Mouse (Mus musculus) forebrain, embryonic 14.5 days (tissue): ENCODE results near the gene Prx. TPM values are rescaled to one million over a fixed set of nuclear protein-coding genes. Genes with fewer than 3 reads are reported as not detected.

ENCODE experiments used
- ATAC-seq: fragments of 200-750 bp; cut with Nextera tagmentation; 2 replicates; pipeline ENCODE4 v1.8.0; 2017; ENCODE audit warnings: mild to moderate bottlenecking, moderate library complexity
- DNase-seq: peaks from one replicate; pipeline ENCODE4 v3.0.0-alpha.2; 2015; ENCODE audit warnings: low spot score
- H3K27ac ChIP-seq: fragments of 300-500 bp; sonication (generic); 2 replicates; pipeline ENCODE4 v1.5.1; 2014; ENCODE audit warnings: low read depth, mild to moderate bottlenecking, control low read depth, low read length, moderate library complexity
- H3K27me3 ChIP-seq: fragments of 300-500 bp; sonication (generic); replicated peaks from 2 replicates; pipeline ENCODE4 v1.6.1; 2014; ENCODE audit warnings: low read length, control low read depth, mixed read lengths; ENCODE audit not compliant: control insufficient read depth, insufficient read depth
- H3K36me3 ChIP-seq: fragments of 300-500 bp; sonication (generic); 2 replicates; pipeline ENCODE4 v1.6.1; 2014; ENCODE audit warnings: low read length, control low read depth; ENCODE audit not compliant: control insufficient read depth, insufficient read depth
- H3K4me1 ChIP-seq: fragments of 300-500 bp; sonication (generic); 2 replicates; pipeline ENCODE4 v1.6.1; 2014; ENCODE audit warnings: antibody characterized with exemption, low read length, control low read depth; ENCODE audit not compliant: control insufficient read depth, insufficient read depth
- H3K4me2 ChIP-seq: fragments of 300-500 bp; sonication (generic); 2 replicates; pipeline ENCODE4 v1.6.1; 2014; ENCODE audit warnings: mild to moderate bottlenecking, control low read depth, low read length
- H3K4me3 ChIP-seq: fragments of 300-500 bp; sonication (generic); 2 replicates; pipeline ENCODE4 v1.5.1; 2014; ENCODE audit warnings: low read depth, low read length, control low read depth
- H3K9ac ChIP-seq: fragments of 300-500 bp; sonication (generic); 2 replicates; pipeline ENCODE4 v1.6.1; 2014; ENCODE audit warnings: mild to moderate bottlenecking, low read length, control low read depth, moderate library complexity
- H3K9me3 ChIP-seq: fragments of 300-500 bp; sonication (generic); replicated peaks from 2 replicates; pipeline ENCODE4 v1.6.1; 2016; ENCODE audit warnings: low read length, control low read depth, mixed read lengths; ENCODE audit not compliant: control insufficient read depth
- WGBS: fragments of 180-500 bp; shearing (Covaris S2); extraction: QIAGEN DNeasy Blood & Tissue Kit; methylation state at CpG from one replicate; pipeline ENCODE4 v1.1.7; 2014; 5-methylcytosine and 5-hydroxymethylcytosine counted together
- polyA plus RNA-seq: library from polyadenylated mRNA; unstranded; fragments of >200 nt; fragmentation: Nextera tagmentation; extraction: Ambion mirVana; gene quantifications from 2 replicates; pipeline ENCODE4 v1.2.1, GENCODE M21; 2014

Prx gene
- polyA plus RNA-seq, 1 experiment from 2014 or later, result 0.55 TPM

- Histone ChIP-seq H3K9me3 (no peaks in the 10 kb centered on the region), H3K36me3 (peaks cover 5% of the 10 kb centered on the region), H3K4me2 (no peak overlapping the region), H3K9ac (no peak overlapping the region), H3K27ac (no peak overlapping the region), H3K27me3 (no peaks in the 10 kb centered on the region), H3K4me1 (peaks cover 3% of the 10 kb centered on the region; the same call in 1 of the 2 replicates), H3K4me3 (no peak overlapping the region)
- ATAC-seq (no peak), DNase-seq (no peak)
- WGBS, result 91% methylated on average over 11 of the region's 11 CpGs
These were observed 27.6 kb upstream of the Prx start for GRCm38 (mm10) chr7:27471390-27472120.

DNA sequence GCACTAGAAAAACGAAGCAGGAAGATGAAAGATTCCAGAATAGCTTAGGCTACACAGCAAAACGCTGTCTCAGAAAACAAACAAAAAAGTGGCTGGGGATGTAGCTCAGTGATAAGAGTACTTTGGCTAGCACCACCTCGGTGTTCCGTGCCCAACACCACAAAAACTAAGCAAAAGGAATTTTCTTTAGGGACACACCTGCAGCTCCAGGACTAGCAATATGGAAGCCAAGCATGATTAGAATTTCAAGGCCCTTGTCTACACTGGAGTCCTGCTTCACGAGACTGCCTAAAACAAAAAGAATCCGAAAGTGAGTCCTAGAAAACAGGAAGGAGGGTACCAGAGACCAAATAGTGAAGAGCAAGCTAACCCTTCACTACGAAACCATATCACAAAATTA is 26.5 kb upstream of the Prx start:
- Histone ChIP-seq H3K9ac (peak overlapping the region; percentile 3; the same call in 1 of the 2 replicates), H3K4me1 (peaks cover 3% of the 10 kb centered on the region; the same call in 1 of the 2 replicates), H3K9me3 (no peaks in the 10 kb centered on the region), H3K36me3 (peaks cover 9% of the 10 kb centered on the region), H3K4me2 (peak overlapping the region; percentile 90), H3K27me3 (no peaks in the 10 kb centered on the region), H3K27ac (peak overlapping the region; percentile 6; the same call in 1 of the 2 replicates), H3K4me3 (peak overlapping the region; percentile 63)
- 40% methylated on average over 7 of the region's 7 CpGs for WGBS
- no peak for DNase-seq
- no peak for ATAC-seq

GRCm38 (mm10) chr7:27473156-27473834 is 25.8 kb upstream of the Prx start, which contains the start of gene Sertad3:
Gene Sertad3 (plus strand): TSS chr7:27473768.
- H3K4me3 ChIP-seq, result peak within 1 kb of the TSS; percentile 63
- peaks cover 3% of the 10 kb centered on the region; the same call in 1 of the 2 replicates for H3K4me1 ChIP-seq
- whole genome bisulfite sequencing, result under 1% methylated on average over 36 of the region's 36 CpGs
- ATAC-seq (peak; percentile 91), DNase-seq (peak; percentile 98)
- peak within 1 kb of the TSS; percentile 82 for H3K27ac ChIP-seq
- no peaks in the 10 kb centered on the region for H3K27me3 ChIP-seq
- peak within 1 kb of the TSS; percentile 90 for H3K4me2 ChIP-seq
- H3K9ac ChIP-seq, result peak within 1 kb of the TSS; percentile 66
- peaks cover 13% of the 10 kb centered on the region for H3K36me3 ChIP-seq
- no peaks in the 10 kb centered on the region for H3K9me3 ChIP-seq

GRCm38 (mm10) chr7:27473835-27474489 is 25.2 kb upstream of the Prx start:
- H3K4me1 ChIP-seq, result peaks cover 3% of the 10 kb centered on the region; the same call in 1 of the 2 replicates
- H3K36me3 ChIP-seq, result peaks cover 13% of the 10 kb centered on the region
- WGBS, result under 1% methylated on average over 34 of the region's 34 CpGs

GRCm38 (mm10) chr7:27474490-27474954 is 24.6 kb upstream of the Prx start:
- 2% methylated on average over 23 of the region's 23 CpGs for WGBS
- no peaks in the 10 kb centered on the region for H3K27me3 ChIP-seq
- DNase-seq (peak; percentile 99), ATAC-seq (peak; percentile 92)
- peaks cover 13% of the 10 kb centered on the region for H3K36me3 ChIP-seq
- H3K27ac ChIP-seq, result peak overlapping the region; percentile 82
- H3K9ac ChIP-seq, result peak overlapping the region; percentile 66
- no peaks in the 10 kb centered on the region for H3K9me3 ChIP-seq
- peaks cover 3% of the 10 kb centered on the region; the same call in 1 of the 2 replicates for H3K4me1 ChIP-seq
- H3K4me3 ChIP-seq, result peak overlapping the region; percentile 63
- peak overlapping the region; percentile 90 for H3K4me2 ChIP-seq

More at GRCm38 (mm10) chr7:27473835-27474489, 25.2 kb upstream of the Prx start:
- Histone ChIP-seq H3K4me3 (peak overlapping the region; percentile 63), H3K27me3 (no peaks in the 10 kb centered on the region), H3K9me3 (no peaks in the 10 kb centered on the region), H3K4me2 (peak overlapping the region; percentile 90), H3K9ac (peak overlapping the region; percentile 66), H3K27ac (peak overlapping the region; percentile 82)
- ATAC-seq (no peak), DNase-seq (no peak)

- no peak overlapping the region for H3K4me2 ChIP-seq
- 96% methylated on average over 2 of the region's 2 CpGs for WGBS
- H3K4me1 ChIP-seq, result peaks cover 3% of the 10 kb centered on the region; the same call in 1 of the 2 replicates
These were observed 23.5 kb upstream of the Prx start for GRCm38 (mm10) chr7:27475596-27475995.

GRCm38 (mm10) chr7:27476098-27476635 is 23.0 kb upstream of the Prx start:
- WGBS, result 96% methylated on average over 14 of the region's 14 CpGs
- no peaks in the 10 kb centered on the region for H3K9me3 ChIP-seq
- H3K27ac ChIP-seq, result no peak overlapping the region
- DNase-seq (no peak), ATAC-seq (no peak)
- peaks cover 3% of the 10 kb centered on the region; the same call in 1 of the 2 replicates for H3K4me1 ChIP-seq
- H3K4me2 ChIP-seq, result no peak overlapping the region
- no peaks in the 10 kb centered on the region for H3K27me3 ChIP-seq
- peaks cover 13% of the 10 kb centered on the region for H3K36me3 ChIP-seq
- H3K9ac ChIP-seq, result no peak overlapping the region
- H3K4me3 ChIP-seq, result no peak overlapping the region

More at GRCm38 (mm10) chr7:27475596-27475995, 23.5 kb upstream of the Prx start:
- H3K27me3 ChIP-seq, result no peaks in the 10 kb centered on the region
- H3K9ac ChIP-seq, result no peak overlapping the region
- H3K27ac ChIP-seq, result no peak overlapping the region
- DNase-seq (no peak), ATAC-seq (no peak)
- H3K9me3 ChIP-seq, result no peaks in the 10 kb centered on the region
- H3K4me3 ChIP-seq, result no peak overlapping the region
- peaks cover 13% of the 10 kb centered on the region for H3K36me3 ChIP-seq

- H3K9ac ChIP-seq, result no peak overlapping the region
- no peaks in the 10 kb centered on the region for H3K27me3 ChIP-seq
- no peak for ATAC-seq
- 88% methylated on average over 7 of the region's 7 CpGs for WGBS
- no peaks in the 10 kb centered on the region for H3K9me3 ChIP-seq
- H3K4me3 ChIP-seq, result no peak overlapping the region
- no peak overlapping the region for H3K4me2 ChIP-seq
- peaks cover 3% of the 10 kb centered on the region; the same call in 1 of the 2 replicates for H3K4me1 ChIP-seq
- DNase-seq, result no peak
- H3K36me3 ChIP-seq, result peaks cover 13% of the 10 kb centered on the region
- H3K27ac ChIP-seq, result no peak overlapping the region
These were observed 20.6 kb upstream of the Prx start for GRCm38 (mm10) chr7:27478561-27478960.
